ENCODE assay signal across 8 mouse cellular contexts in the genomic region with DNA sequence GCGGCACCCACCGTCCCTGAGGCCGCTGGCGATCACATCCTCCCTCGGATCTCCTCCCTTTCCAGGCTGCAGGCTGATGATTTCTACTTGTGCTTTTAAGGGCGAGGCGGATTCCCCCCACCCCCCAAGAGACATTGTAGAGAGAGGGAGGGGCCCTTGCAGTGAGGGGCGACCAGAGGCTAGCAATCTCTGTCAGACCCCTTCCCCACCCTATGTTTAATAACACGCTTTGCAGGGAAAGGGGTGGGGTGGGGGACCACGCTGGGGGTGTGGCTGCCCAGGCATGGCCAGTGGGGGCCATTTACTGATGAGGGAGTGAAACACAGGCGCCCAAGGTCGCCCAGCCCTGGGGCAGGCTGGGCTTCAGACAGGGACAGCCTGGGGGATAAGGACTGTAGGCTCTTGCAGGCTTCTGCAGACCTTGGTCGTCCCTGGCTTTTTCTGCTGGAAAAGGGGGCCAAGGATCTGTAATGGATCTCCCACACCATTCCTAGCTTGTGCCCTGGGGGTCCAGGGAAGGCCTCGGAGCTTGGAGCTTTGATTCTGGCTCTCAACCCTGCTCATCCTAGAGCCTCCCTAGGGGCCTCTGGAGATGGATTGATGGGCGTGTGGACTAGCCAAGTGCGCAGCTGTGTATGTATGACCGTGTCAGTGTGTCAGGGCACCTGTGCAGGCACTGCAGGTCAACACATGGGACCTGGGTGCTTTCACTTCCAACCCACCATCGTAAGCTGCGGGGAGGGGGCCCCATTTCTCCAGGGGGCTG. TPM values are rescaled to one million over a fixed set of nuclear protein-coding genes. Genes with fewer than 3 reads are reported as not detected.
DNase-seq lines count a peak whose midpoint lies in the region; ATAC-seq and TF ChIP-seq lines count a peak whose summit lies in the region.

No protein-coding gene starts in this region.

- no peaks in the 10 kb centered on the region for H3K36me3 ChIP-seq in limb, embryonic 13.5 days
- no peaks in the 10 kb centered on the region for H3K36me3 ChIP-seq in stomach, embryonic 15.5 days

- H3K9me3 ChIP-seq in limb, embryonic 13.5 days, result no peaks in the 10 kb centered on the region
- no peaks in the 10 kb centered on the region for H3K9me3 ChIP-seq in stomach, embryonic 15.5 days

- H3K9ac ChIP-seq in limb, embryonic 13.5 days, result peak overlapping the region; percentile 87
- peak overlapping the region; percentile 61; the same call in 1 of the 2 replicates for H3K9ac ChIP-seq in stomach, embryonic 15.5 days

- peak overlapping the region; percentile 95 for H3K4me2 ChIP-seq in limb, embryonic 13.5 days (replicated peaks)
- H3K4me2 ChIP-seq in stomach, embryonic 15.5 days, result peak overlapping the region; percentile 99

- ATAC-seq in limb, embryonic 13.5 days (ENCODE audit: low FRiP score, low read depth), result peak; percentile 12; the same call in 1 of the 2 replicates
- no peak for ATAC-seq in stomach, embryonic 15.5 days (ENCODE audit: insufficient read depth, low FRiP score, low read depth)

- DNase-seq in gastrocnemius, adult 2 months, result no peak
- no peak for DNase-seq in gastrocnemius, postnatal 10 days
- peak; percentile 13 for DNase-seq in right cerebral cortex, postnatal 4 days
- no peak for DNase-seq in right cerebral cortex, postnatal 14 days
- no peak for DNase-seq in right cerebral cortex, postnatal 36 days (ENCODE audit: low spot score in 2 of 2)
- DNase-seq in layer of hippocampus, adult 11-12 months (ENCODE audit: low spot score), result no peak

- H3K27me3 ChIP-seq in limb, embryonic 13.5 days, result peaks cover 38% of the 10 kb centered on the region
- H3K27me3 ChIP-seq in stomach, embryonic 15.5 days (replicated peaks), result peaks cover 23% of the 10 kb centered on the region

- no peak for TF ChIP-seq CTCF in gastrocnemius, adult 2 months (IDR thresholded peaks at IDR 0.05)

- peak overlapping the region; percentile 81 for H3K4me3 ChIP-seq in gastrocnemius, adult 2 months
- H3K4me3 ChIP-seq in limb, embryonic 13.5 days, result peak overlapping the region; percentile 84
- peak overlapping the region; percentile 59 for H3K4me3 ChIP-seq in stomach, embryonic 15.5 days (replicated peaks)

- intact Hi-C loops in gastrocnemius, adult 2 months (cut with DNase I), result loop anchor here (5.0 kb wide), 1 partner anchor 38 kb away; the partner anchor contains the start of gene Traf7

- no peak overlapping the region for H3K27ac ChIP-seq in gastrocnemius, adult 2 months
- H3K27ac ChIP-seq in limb, embryonic 13.5 days, result no peak overlapping the region
- no peak overlapping the region for H3K27ac ChIP-seq in stomach, embryonic 15.5 days

- peaks cover 24% of the 10 kb centered on the region for H3K4me1 ChIP-seq in limb, embryonic 13.5 days
- peaks cover 9% of the 10 kb centered on the region for H3K4me1 ChIP-seq in stomach, embryonic 15.5 days

- WGBS in limb, embryonic 13.5 days, result 19% methylated on average over 19 of the region's 19 CpGs
- WGBS in stomach, embryonic 15.5 days, result 20% methylated on average over 19 of the region's 19 CpGs

RNA-seq across cellular contexts. Expression of gene Caskin1, which starts 1.0 kb away (rescaled TPM):
- total RNA-seq in gastrocnemius, adult 2 months (2021), result under 1 TPM in 1 of 2 experiments, not detected in 1; 0.08 TPM
- under 1 TPM; 0.56 to 0.68 TPM for total RNA-seq in gastrocnemius, postnatal 10 days (2021)
- 5.0 and 5.2 TPM in 2 replicates for polyA plus RNA-seq in limb, embryonic 13.5 days (2015; fragmentation: Nextera tagmentation; extraction: Ambion mirVana)
- polyA plus RNA-seq in stomach, embryonic 15.5 days (2015; fragmentation: Nextera tagmentation; extraction: Ambion mirVana), result 2.6 and 3.0 TPM in 2 replicates

RNA-seq across cellular contexts. Expression of gene Mlst8, which starts 10.6 kb away (rescaled TPM):
- total RNA-seq in gastrocnemius, adult 2 months (2021), result 10 to 100 TPM; 12.1 to 14.8 TPM
- total RNA-seq in gastrocnemius, postnatal 10 days (2021), result 10 to 100 TPM; 10.8 to 12.1 TPM
- polyA plus RNA-seq in limb, embryonic 13.5 days (2015; fragmentation: Nextera tagmentation; extraction: Ambion mirVana), result 33.1 and 35.6 TPM in 2 replicates
- 25.0 and 30.5 TPM in 2 replicates for polyA plus RNA-seq in stomach, embryonic 15.5 days (2015; fragmentation: Nextera tagmentation; extraction: Ambion mirVana)

RNA-seq across cellular contexts. Expression of gene Bricd5, which starts 15.8 kb away (rescaled TPM):
- not detected for total RNA-seq in gastrocnemius, adult 2 months (2021)
- total RNA-seq in gastrocnemius, postnatal 10 days (2021), result under 1 TPM; 0.65 to 0.73 TPM
- not detected in 2 replicates for polyA plus RNA-seq in limb, embryonic 13.5 days (2015; fragmentation: Nextera tagmentation; extraction: Ambion mirVana)
- polyA plus RNA-seq in stomach, embryonic 15.5 days (2015; fragmentation: Nextera tagmentation; extraction: Ambion mirVana), result 0.31 TPM in 1 of 2 replicates, not detected in the other

RNA-seq across cellular contexts. Expression of gene Pgp, which starts 19.3 kb away (rescaled TPM):
- 10 to 100 TPM; 50.8 to 56.3 TPM for total RNA-seq in gastrocnemius, adult 2 months (2021)
- 10 to 100 TPM; 34.1 to 39.2 TPM for total RNA-seq in gastrocnemius, postnatal 10 days (2021)
- polyA plus RNA-seq in limb, embryonic 13.5 days (2015; fragmentation: Nextera tagmentation; extraction: Ambion mirVana), result 50.2 and 51.3 TPM in 2 replicates
- 64.6 and 65.3 TPM in 2 replicates for polyA plus RNA-seq in stomach, embryonic 15.5 days (2015; fragmentation: Nextera tagmentation; extraction: Ambion mirVana)

RNA-seq across cellular contexts. Expression of gene E4f1, which starts 19.3 kb away (rescaled TPM):
- total RNA-seq in gastrocnemius, adult 2 months (2021), result 10 to 100 TPM; 11.4 to 16.5 TPM
- 10 to 100 TPM; 10.8 to 17.3 TPM for total RNA-seq in gastrocnemius, postnatal 10 days (2021)
- 38.3 and 45.7 TPM in 2 replicates for polyA plus RNA-seq in limb, embryonic 13.5 days (2015; fragmentation: Nextera tagmentation; extraction: Ambion mirVana)
- polyA plus RNA-seq in stomach, embryonic 15.5 days (2015; fragmentation: Nextera tagmentation; extraction: Ambion mirVana), result 30.8 and 33.7 TPM in 2 replicates
